Mouse (Mus musculus) C2C12 (cell line): ENCODE data around the gene Rasgef1b. TPM values are rescaled to one million over a fixed set of nuclear protein-coding genes. Genes with fewer than 3 reads are reported as not detected.

Experiments used
- H3K27me3 ChIP-seq: one replicate; pipeline ENCODE4 v1.6.1; 2011; ENCODE audit not compliant: control insufficient read depth, insufficient read depth, insufficient read length
- H3K36me3 ChIP-seq: one replicate; pipeline ENCODE4 v1.6.1; 2011; ENCODE audit not compliant: control insufficient read depth, insufficient read depth
- H3K4me3 ChIP-seq: one replicate; pipeline ENCODE4 v1.5.1; 2011; ENCODE audit warnings: mild to moderate bottlenecking, control low read depth; ENCODE audit not compliant: poor library complexity, insufficient read depth, severe bottlenecking
- H3K79me2 ChIP-seq: one replicate; pipeline ENCODE4 v1.6.1; 2011; ENCODE audit not compliant: control insufficient read depth, insufficient read depth
- H3K79me3 ChIP-seq: one replicate; pipeline ENCODE4 v1.6.1; 2011; ENCODE audit warnings: low read depth, control low read depth
- H3ac ChIP-seq: one replicate; pipeline ENCODE3; 2011; ENCODE audit warnings: low read depth; ENCODE audit not compliant: control insufficient read depth, insufficient read length
- CEBPB ChIP-seq: IDR thresholded peaks from one replicate; pipeline ENCODE4 v1.6.1; 2011; ENCODE audit warnings: low read depth, mild to moderate bottlenecking, control low read depth, moderate library complexity
- CTCF ChIP-seq: IDR thresholded peaks from one replicate; pipeline ENCODE4 v1.5.1; 2011; ENCODE audit not compliant: control insufficient read depth, insufficient read depth, insufficient read length
- FOSL1 ChIP-seq: IDR thresholded peaks from one replicate; pipeline ENCODE4 v1.8.0; 2011; ENCODE audit warnings: mild to moderate bottlenecking, low read length; ENCODE audit not compliant: poor library complexity, insufficient read depth, severe bottlenecking
- MAX ChIP-seq: IDR thresholded peaks from one replicate; pipeline ENCODE4 v1.6.1; 2011; ENCODE audit warnings: mild to moderate bottlenecking, control low read depth
- MYOD1 ChIP-seq: IDR thresholded peaks from one replicate; pipeline ENCODE4 v1.6.1; 2011; ENCODE audit warnings: low read depth; ENCODE audit not compliant: control insufficient read depth, insufficient read length
- MYOG ChIP-seq: IDR thresholded peaks from one replicate; pipeline ENCODE4 v1.6.1; 2011; ENCODE audit not compliant: control insufficient read depth, insufficient read length; ENCODE audit errors: extremely low read depth
- USF1 ChIP-seq: IDR thresholded peaks from one replicate; pipeline ENCODE4 v1.6.1; 2011; ENCODE audit warnings: low read depth, mild to moderate bottlenecking, control low read depth, moderate library complexity
- polyA plus RNA-seq: library from polyadenylated mRNA; unstranded; fragments of >200 nt; fragmentation: generic; extraction: Trizol; gene quantifications from one replicate; pipeline ENCODE4 v1.2.1, GENCODE M21; 2012; ENCODE audit warnings: missing spikeins

The Rasgef1b gene
- polyA plus RNA-seq, 1 experiment = 0.05 TPM

DNA sequence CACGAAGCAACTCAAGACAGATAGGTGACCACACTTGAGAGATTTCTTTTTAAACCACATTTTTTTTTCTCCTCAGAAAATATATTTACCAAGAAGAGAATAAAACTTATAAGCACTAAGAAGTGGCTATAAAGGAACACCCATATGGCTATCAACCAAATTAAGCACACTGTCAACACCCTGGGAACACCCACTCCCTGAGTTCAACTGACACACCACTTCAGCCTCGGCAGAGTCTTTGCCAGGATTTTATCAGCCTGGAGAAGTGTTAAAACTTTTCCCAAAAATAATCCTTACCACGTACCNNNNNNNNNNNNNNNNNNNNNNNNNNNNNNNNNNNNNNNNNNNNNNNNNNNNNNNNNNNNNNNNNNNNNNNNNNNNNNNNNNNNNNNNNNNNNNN lies 368.3 kb downstream of the Rasgef1b start:
- Histone ChIP-seq H3K27me3 (peaks cover 7% of the 10 kb centered on the region), H3K4me3 (no peak overlapping the region), H3K36me3 (no peaks in the 10 kb centered on the region), H3K79me2 (no peaks in the 10 kb centered on the region), H3ac (no peak overlapping the region), H3K79me3 (no peaks in the 10 kb centered on the region)
- TF ChIP-seq USF1 (no peak), FOSL1 (no peak), CEBPB (no peak), MYOD1 (no peak), MYOG (no peak), CTCF (no peak), MAX (no peak)

DNA sequence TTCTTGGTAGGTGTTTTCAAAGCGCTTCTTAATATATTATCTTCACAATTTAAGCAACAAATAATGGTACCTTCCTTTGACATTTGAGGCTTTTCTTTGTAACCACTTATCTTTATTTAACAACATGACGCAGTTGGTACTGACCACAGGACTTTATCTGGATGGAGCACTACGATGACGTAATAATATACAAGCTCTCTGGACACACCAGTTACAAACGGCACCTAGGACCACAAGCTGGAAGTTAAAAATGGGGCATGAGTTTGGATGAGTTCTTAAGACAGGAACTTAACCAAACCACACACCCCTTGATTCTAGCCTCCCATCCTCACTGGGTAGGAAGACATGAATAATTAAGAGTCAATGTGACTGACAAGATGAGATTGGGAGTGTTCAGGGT lies 369.6 kb downstream of the Rasgef1b start:
- TF ChIP-seq MYOG = no peak
- no peak for TF ChIP-seq MAX
- TF ChIP-seq FOSL1 = no peak
- TF ChIP-seq USF1 = no peak
- no peak for TF ChIP-seq MYOD1
- TF ChIP-seq CEBPB = no peak
- TF ChIP-seq CTCF = no peak
- no peaks in the 10 kb centered on the region for H3K79me2 ChIP-seq

GRCm38 (mm10) chr5:99354640-99355132 lies 374.2 kb downstream of the Rasgef1b start:
- TF ChIP-seq CTCF (no peak), MYOD1 (no peak), MYOG (no peak), FOSL1 (no peak)
- Histone ChIP-seq H3K36me3 (no peaks in the 10 kb centered on the region), H3K4me3 (no peak overlapping the region)

More for the DNA sequence above, 369.6 kb downstream of the Rasgef1b start:
- no peaks in the 10 kb centered on the region for H3K36me3 ChIP-seq
- no peak overlapping the region for H3K4me3 ChIP-seq
- H3K79me3 ChIP-seq = no peaks in the 10 kb centered on the region
- H3K27me3 ChIP-seq = peaks cover 12% of the 10 kb centered on the region
- H3ac ChIP-seq = no peak overlapping the region

DNA sequence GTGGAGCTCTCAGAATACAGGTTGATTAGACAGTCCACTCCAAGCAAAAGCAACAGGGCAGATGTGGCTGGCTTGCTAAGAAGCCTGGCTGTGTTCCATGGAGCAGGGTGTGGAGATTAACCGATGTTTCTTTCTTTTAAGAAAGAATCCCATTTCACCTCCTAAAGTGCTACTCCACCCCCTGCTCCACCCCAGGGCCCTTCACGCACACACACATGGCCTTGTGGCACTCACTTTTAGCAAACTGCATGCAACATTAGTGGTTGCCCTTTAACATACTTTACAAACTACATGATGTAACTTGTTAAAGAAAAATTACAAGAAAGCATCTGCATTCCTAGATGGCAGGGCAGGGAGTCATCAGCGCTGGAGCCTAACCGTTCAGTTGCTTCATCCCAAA lies 378.8 kb downstream of the Rasgef1b start:
- TF ChIP-seq CTCF (no peak), USF1 (no peak), MYOD1 (no peak), MAX (no peak), CEBPB (no peak), MYOG (no peak), FOSL1 (no peak)
- Histone ChIP-seq H3K79me2 (no peaks in the 10 kb centered on the region), H3K27me3 (peaks cover 7% of the 10 kb centered on the region), H3ac (no peak overlapping the region), H3K36me3 (no peaks in the 10 kb centered on the region), H3K4me3 (no peak overlapping the region), H3K79me3 (no peaks in the 10 kb centered on the region)

More at GRCm38 (mm10) chr5:99354640-99355132, 374.2 kb downstream of the Rasgef1b start:
- peaks cover 12% of the 10 kb centered on the region for H3K27me3 ChIP-seq
- H3K79me2 ChIP-seq = no peaks in the 10 kb centered on the region
- H3K79me3 ChIP-seq = no peaks in the 10 kb centered on the region
- H3ac ChIP-seq = no peak overlapping the region

GRCm38 (mm10) chr5:99348257-99348849 lies 380.5 kb downstream of the Rasgef1b start:
- H3K79me3 ChIP-seq = no peaks in the 10 kb centered on the region
- H3K4me3 ChIP-seq = no peak overlapping the region
- TF ChIP-seq CEBPB (no peak), USF1 (no peak), FOSL1 (no peak), MAX (no peak), MYOG (no peak)
- H3K79me2 ChIP-seq = no peaks in the 10 kb centered on the region
- peaks cover 5% of the 10 kb centered on the region for H3K27me3 ChIP-seq
- H3K36me3 ChIP-seq = no peaks in the 10 kb centered on the region
- H3ac ChIP-seq = no peak overlapping the region

- Histone ChIP-seq H3K36me3 (no peaks in the 10 kb centered on the region), H3K4me3 (no peak overlapping the region), H3K79me3 (no peaks in the 10 kb centered on the region), H3K27me3 (no peaks in the 10 kb centered on the region), H3K79me2 (no peaks in the 10 kb centered on the region), H3ac (no peak overlapping the region)
- no peak for TF ChIP-seq USF1
These were observed 386.3 kb downstream of the Rasgef1b start for GRCm38 (mm10) chr5:99342527-99342926.
